Mouse (Mus musculus): ENCODE data around the gene Cdk19.

- TF ChIP-seq GATA1 (IDR thresholded peaks at IDR 0.05; ENCODE audit: borderline replicate concordance, low read length) (no peak), FLI1 (IDR thresholded peaks at IDR 0.05; ENCODE audit: low read length) (no peak)
Observed at GRCm38 (mm10) chr10:40530661-40531060, 191.3 kb downstream of the Cdk19 start.
